Mouse (Mus musculus): Measurements from ENCODE around the gene Inpp5b.
"Not testable (repeated sequence)": the region's sequence is repeated elsewhere in the genome, so short reads cannot be mapped to it uniquely, and the experiment has no call there.

The Inpp5b gene

DNA sequence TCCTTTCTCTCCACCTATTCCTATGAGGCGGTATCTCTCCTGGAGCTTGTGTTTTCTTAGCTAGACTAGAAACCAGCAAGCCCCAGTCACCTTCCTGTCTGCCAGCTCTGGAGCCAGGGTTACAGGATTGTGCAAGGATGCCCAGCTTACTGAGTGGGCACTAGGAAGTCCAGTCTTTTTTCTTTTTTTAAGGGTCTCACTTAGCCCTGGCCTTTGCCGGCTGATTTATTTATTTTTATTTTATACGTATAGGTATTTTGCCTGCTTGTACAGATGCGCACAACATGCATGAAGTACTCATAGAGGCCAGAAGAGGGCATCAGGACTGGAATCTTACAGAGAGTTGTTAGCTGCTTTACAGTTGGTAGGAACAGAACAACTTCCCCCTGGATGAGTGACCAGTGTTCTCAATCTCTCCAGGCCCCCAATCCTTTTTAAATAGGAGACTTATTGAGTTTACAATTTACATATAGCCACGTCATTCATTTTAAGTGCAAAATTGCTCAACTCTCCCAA, 30.8 kb upstream of the Inpp5b start:
- DNase-seq = peak; percentile 55

DNA sequence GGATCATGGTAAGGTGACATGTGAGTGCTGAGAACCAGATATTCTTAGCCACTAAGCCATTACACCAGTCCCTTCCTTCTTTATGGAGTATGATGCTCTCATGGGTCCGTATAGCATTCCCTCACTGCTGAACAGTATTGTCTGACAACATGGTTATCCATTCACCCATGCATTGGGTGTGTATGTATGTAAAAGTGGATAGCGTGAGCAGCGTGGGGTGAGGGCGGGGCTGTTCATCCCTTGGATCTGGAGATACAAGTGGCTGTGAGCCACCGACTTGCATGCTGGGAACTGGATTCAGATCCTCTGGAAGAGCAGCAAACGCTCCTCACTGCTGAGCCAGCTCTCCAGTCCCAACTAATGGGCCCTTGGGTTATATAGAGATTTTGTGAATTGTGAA, 29.0 kb upstream of the Inpp5b start:
- DNase-seq = no peak

DNA sequence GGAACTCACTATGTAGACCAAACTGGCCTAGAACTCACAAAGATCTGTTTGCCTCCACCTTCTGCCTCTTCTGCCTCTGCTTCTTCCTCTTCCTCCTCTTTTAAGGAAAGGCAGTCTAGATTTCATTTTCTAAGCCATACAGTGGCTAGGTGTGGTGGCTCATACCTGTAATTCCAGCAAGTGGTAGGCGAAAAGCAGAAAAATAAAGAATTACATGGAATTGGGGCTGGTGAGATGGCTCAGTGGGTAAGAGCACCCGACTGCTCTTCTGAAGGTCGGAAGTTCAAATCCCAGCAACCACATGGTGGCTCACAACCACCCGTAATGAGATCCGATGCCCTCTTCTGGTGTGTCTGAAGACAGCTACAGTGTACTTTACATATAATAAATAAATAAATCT, 27.8 kb upstream of the Inpp5b start:
- not testable (repeated sequence) for DNase-seq

DNA sequence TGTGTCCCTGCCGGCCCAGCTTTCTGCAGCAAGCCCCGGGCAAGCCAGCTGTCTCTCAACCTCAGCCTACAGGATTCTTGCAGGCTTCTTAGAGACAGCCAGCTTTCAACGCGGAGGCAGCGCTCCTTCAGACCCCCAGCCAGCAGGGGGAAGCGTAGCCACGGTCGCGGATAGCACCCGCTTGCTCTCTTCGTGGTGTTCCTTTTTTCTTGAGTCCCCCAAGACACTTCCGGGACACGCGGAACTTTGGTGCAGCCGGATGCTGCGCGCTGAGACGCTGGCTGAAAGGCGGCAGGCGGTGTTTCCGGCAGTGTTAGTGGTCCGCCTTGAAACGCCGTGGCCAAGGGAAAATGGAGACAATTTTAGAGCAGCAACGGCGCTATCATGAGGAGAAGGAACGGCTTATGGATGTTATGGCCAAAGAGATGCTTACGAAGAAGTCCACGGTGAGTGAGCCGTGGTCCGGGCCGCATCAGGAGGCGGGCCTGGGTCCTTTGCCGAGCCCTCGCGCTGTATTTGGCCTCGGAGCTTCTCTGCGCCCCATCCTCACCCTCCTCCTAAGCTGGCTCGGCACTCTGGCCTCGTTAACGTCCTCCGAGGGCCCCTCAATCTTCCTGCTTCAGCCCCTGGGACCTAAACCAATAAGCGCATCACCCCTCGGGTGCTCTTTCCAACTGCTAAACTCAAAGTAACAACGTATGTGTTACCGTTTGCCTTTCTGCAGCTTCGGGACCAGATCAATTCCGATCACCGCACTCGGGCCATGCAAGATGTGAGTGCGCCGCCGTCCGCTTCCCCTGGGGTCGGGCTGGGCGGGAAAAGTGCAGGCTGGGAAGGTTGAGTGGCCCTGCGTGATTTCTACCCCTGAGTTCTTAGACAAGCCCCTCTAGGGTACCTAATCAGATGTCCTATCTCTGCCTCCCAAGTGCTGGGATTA, 26.8 kb upstream of the Inpp5b start, which contains the start of gene Sf3a3:
Sf3a3 (plus strand) TSS at position 232 of the 937 bp plus-strand sequence.
- peak; percentile 95 for DNase-seq

DNA sequence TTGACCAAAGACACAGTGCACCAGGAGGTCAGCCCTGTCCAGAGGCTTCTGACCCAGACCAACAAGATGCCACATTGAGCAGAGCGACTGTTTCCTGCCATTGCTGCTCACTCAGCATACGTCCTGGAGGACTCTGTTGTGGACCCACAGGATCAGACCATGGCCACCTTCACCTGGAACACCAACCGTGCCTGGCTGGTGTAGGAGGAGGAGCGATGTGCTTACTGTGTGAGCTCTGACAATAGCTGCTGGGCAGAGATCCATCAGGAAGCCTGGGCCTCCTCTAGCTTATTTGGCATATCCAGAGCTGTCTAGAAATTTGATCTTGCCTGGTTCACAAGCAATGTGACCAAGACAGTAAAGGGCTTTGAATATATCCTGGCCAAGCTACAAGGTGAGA, 22.5 kb upstream of the Inpp5b start:
- DNase-seq = no peak

DNA sequence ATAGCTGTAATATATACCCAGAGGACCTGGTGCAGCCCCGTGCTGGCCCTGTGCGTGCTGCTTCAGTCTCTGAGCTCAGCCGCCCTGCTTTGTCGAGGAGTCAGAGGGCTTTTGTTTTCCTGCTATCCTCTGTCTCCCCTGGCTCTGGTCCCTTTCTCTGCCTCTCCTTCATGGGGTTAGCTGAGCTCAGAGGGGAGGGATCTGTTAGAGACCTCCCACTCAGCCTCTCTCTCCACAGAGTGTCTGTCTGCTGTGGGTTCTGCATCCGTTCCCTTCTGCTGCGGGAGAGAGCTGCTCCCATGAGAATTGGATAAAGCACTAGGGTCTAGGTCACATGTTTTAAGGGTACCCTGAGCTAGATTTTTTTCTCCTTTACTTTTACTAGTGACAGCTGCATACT, 15.5 kb upstream of the Inpp5b start:
- DNase-seq = no peak

DNA sequence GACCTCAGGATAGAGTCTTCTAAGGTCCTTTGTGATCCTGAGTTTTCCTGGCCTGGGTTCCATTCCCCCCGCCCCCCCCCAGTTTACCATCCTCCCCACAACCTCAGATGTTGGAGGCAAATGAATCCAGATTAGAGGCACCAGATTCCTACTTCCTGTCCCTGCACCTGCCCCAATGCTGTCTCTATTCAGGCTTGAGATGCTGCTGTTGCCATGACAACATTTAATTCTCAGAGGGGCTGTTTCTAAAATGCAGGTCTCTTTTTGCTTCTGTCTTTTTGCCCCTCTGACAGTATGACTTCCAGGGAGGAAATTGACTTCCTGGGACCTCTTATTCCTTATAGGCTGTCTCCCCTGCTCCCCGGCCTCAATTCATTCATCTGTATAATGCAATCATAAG, 4.7 kb upstream of the Inpp5b start:
- no peak for DNase-seq

DNA sequence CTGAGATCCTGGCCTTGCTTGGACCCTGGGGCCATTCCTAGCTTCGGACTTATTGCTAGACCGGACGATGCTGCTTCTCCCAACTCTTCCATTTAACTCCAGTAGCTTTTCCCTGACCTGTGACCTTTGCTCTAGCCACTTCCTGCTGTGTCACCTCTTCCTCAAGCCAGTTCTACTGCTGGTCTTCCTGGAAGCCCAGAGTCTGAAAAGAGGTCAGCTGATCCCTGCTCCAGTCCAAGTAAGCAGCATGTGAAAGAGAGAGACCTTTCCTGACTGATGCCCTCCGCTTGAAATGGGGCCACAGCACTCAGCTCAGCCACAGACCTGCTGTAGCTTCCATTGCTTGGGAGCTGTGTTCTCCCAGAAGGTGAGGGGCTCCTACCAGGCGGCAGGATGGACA, 4.2 kb upstream of the Inpp5b start:
- DNase-seq = no peak

DNA sequence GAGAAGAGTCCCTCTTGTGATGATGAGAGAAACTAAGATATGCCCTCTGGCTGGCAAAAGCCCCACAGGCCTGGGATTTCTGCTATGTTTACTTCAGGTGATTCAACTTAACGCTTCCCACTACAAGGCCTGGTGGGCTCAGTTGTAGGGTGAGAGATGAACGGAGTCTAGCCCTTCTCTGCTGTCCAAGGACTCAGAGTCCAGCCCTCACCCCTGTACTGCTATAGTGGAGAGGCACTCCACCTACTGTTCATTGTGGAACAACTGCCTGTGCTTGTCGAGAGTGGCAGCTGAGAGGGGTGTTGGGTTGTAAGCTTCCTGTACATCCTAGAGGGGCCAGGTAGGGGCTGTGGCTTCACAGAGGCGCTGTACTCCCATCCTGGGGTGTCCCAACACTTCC, 3.6 kb upstream of the Inpp5b start:
- DNase-seq = no peak

DNA sequence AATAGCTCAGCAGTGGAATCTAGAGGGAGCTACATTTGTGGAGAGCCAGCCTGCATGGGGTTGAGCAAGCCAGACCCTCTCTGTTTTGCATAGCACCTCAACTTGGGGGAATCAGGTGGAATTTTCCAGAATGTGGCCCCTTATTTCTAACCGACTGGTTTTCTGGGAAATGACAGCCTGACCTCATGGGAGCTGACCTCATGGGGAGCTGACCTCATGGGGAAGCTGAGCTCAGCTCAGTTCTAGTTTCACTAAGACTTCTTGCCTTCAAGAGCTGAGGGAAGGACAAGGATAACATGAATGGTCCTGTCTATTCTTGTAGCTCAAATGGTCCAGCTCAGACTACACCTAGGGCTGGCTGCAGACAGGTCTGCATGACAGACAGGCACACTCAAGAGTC, 2.9 kb upstream of the Inpp5b start:
- DNase-seq = no peak

DNA sequence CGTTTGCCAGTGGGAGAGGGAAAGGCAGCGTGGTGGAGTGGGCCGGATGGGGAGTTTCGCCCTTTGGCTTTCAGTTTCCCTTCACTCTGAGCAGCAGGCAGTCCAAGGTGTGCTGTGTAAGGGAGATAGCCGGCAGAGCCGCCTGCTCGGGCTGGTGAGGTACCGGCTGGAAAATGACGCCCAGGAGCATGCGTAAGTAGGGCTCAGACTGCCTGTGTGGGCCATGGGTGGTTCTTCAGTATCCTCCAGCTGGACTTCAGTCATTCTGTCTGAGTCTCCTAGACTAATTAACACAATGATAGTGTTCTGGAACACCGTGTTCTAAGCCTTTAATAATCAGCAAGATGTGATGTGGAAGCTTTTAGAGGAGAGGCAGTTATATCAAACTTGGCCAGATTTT, 1.2 kb downstream of the Inpp5b start:
- DNase-seq = peak; percentile 57

DNA sequence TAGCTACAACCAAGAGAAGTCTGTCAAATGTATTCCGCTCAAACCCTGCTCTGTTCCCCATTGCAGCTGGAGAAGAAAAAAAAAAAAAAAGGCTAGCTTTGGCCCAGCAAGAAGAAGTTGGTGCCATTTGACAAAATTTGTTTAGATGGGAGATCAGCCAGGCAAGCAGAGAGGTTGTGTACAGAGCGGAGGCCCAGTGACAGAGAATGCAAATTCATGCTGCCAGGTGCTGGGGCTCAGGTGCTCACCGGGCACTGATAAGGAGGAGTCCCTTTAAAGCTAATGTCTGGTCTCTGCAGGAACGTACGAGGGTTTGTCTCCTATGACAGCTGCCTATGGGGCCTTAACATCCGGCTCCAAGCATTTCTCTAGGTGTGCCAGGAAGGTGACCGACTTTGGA, 4.9 kb downstream of the Inpp5b start:
- DNase-seq = no peak

DNA sequence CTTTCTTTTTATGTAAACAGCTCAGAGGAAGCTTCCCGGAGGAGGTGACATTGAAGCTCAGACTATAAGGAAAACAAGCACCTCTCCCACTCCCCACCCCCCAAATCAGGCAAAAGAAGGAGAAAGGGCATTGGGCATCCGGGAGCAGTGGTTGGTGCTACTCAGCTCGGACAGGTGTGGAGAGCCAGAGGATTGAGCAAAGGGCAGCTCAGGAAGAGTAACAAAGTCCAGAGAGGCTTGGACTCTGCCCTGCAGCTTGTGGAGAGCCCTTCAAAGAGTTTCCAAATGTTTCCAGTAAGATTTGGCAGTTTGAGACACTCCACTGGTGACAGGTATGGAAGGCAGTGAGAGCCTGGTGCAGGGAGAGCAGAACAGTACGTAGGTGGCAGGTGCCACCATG, 6.2 kb downstream of the Inpp5b start:
- peak; percentile 60 for DNase-seq

DNA sequence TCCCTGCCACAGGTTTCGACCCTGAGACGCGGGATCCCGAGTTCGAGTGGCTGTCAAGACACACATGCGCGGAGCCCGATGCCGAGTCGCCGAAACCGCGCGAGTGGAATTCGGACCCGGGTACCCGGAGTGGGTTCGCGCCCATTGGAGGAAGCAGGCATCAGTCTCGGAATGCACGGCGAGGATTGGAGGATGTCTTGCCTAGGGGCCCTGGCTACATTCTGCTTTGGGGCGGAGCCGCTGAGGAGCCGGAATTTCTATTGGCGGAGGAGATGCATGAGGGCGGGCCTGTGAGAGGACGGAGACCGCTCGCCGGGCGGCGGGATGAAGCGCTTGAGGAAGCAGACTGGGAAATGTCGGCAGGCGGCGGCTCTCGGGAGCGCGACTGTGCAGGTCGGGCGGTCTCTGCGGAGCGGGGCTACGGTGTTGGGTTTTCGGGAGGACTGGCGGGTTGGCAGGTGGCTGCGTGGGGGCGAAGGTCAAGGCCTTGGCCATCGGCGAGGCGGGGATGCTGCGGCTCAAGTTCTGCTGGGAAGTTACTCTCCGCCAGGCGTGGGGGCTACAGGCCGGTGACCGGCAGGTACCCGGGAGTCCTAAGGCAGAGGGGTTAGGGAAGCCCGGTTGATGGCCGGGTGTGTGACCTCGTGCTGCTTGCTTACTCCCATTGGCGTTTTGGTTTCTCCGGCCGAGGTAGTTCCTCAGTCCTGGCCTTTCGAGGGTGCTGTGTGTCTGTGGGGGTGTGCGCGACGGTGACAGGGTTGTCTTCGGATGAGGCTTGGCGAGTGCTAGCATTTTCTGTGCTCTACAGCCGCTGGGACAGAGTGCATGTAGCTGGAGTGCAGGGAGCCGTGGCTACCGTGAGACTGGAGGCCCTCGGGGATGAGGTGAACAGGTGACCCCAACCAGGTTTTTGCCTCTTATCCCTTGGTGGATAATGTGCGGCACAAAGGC, 9.9 kb downstream of the Inpp5b start:
- peak; percentile 99 for DNase-seq

DNA sequence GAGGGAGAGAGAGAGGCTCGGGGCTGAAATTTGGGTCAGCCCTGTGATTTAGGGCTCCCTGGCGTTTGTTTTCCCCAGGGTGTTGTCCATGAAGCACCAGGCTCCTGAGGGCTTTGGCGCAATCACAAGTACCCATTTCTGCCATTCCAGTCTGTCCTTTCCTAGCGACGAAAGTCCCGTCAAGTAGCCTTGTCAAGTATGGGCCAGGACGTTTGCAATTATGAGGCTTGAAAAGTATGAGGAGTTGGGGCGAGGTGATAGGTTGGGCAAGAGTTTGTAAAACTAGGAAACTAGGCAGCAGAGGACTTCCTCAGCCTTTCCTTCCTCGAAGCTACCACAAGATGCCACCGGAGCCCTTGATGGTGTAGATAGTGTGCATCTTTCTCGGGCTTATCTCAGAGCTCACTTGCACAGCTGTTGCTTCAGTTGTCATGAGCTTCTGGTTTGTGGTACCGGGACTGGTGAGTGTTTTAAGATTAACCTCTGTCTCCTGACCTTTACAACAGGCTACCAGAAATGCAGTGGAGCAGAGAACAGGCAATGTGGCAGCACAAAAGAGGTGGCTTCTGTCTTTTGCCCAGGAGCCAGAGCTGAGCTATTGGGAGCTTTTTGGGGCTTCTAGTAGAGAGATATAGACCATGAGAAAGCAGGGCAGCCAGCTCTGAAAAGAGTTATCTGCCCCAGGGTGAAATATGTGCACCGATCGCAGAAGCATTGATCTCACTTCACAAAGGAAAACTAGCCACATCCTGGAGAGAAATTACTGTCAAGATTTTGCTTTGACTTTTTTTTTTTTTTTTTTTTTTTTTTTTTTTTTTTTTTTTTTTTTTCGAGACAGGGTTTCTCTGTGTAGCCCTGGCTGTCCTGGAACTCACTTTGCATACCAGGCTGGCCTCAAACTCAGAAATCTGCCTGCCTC, 10.9 kb downstream of the Inpp5b start:
- peak; percentile 55 for DNase-seq

DNA sequence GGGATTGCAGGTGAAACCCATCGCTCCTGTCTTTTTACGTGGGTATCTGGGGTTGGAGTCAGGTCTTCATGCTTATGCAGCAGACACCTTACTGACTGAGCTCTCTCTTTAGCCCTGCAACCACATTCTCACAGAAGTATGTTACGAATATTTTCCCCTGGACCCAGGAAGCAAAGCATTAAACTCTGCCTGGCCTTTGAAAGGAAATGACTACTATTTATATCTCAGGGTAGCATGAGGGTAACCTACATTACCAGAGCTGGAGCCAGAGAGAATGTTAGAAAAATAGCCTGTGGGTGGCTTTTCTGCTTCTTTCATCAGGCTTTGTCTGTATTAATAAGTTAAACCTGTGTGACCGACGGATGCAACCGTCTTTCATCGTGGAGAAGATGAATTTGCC, 13.9 kb downstream of the Inpp5b start:
- DNase-seq = no peak

DNA sequence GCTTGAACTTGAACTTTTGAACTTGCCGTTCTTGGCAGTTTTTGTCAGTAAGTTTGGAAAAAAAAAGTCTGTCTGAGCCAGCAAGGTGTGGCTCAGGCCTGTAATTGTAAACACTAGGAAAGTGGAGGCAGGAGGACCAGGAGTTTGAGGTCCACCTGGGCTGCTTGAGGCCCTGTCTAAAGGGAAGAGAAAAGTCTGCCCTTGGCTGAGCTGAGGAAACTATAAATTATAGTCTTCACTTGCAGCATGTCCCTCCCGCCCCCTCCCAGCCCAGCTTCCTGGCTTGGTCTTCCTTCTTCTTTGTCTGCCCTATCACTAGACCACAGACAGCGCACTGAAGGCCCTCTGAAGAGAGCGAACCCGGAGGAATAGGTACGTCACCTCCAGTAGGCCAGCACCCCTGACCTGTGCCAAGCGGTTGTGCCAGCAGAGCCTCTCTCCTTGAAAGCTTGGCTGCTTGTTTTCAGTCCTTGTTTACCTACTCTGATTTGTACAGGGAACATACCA, 17.7 kb downstream of the Inpp5b start:
- peak; percentile 36 for DNase-seq

DNA sequence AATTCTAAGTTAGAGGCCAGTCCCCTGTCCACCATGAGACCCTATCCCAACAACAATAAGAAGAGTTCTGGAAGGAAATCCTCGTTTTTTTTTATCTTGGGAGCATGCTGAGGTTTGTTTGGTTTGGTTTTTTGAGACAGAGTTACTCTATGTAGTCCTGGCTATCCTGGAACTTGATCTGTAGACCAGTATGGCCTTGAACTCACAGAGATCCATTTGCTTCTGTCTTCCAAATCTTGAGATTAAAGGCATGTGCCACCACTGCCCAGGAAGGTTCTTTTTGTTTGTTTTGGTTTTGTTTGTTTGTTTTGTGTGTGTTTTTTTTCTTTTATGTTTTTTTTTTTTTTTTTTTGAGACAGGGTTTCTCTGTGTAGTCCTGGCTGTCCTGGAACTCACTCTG, 19.6 kb downstream of the Inpp5b start:
- no peak for DNase-seq

DNA sequence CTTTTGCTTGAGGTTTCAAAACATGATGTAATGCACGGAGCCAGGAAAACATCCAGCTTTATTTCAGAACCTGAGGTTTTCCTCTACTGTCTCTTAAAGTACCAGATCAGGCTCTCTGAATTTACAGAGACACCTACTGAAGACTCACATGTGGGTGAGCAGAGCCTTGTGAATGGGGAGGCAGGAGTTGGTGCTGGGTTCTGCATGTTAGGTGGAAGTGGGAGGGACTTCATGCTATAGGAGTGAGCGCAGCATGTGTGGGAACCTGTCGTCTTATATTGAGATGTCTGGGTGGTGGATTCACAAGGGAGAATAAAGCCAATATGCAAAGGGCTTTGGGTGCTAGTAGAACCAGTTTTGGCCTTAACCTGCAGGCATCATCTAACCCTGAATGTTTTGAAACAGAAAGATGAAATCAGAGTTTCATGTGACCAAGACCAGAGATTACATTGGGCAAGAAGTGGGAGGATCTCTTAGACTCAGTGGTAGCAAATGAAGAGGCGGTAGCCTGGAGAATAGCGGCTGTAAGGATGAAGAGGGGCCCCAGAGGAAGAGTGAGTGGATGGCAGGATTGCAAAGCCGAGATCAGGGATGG, 21.3 kb downstream of the Inpp5b start:
- no peak for DNase-seq

DNA sequence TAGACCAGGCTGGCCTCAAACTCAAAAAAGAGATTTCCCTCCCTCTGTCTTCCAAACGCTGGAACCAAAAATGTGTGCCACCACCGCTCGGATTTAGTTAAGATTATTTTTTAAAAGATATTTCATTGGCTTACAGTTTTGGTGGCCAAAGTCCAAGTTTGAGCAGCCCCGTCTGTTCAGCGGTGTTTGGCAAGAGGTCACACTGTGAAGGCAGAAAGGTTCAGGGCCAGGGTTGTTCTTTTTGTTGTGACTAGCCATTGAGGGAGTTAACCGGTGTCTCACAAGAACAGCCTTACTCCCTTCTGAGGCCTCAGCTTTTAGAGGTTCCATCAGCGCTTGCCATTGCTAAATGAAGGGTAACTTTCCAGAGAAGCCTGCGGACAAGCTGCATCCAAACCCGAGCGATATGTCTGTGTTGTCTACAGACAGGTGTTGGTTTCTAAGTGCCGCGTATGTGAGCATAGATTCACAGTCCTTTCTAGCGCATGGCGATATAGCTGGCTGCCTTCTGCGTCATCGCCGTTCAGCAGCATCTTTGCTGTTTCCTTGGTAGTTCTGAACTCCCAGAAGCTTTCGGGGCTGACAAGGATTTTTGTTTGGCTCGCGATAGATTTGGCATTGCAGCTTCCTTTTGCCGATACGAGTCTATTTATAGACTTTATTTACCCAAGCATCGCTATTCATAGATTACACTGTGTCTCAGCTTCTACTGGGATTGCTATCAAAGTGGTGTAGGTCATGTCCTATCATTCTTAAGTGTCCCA, 24.3 kb downstream of the Inpp5b start:
- no peak for DNase-seq

DNA sequence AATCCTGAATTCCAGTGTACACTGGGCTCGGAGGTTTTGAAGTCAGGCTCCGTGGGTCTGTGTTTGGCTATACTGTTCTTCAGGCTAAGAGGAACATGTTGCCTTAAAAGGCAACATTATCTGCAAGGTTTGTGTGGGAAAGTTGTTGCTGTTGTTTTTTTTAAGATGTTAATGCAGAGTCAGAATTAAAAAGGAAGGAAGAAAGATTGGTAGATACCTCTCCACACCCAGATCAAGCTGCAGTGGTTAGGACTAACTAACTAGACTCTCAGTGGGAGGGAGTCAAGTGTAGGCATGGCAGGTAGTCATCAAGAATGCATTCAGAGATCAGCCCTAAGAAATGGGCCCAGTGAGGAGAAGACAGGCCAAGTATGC, 24.9 kb downstream of the Inpp5b start:
- no peak for DNase-seq

Data from kidney, adult 18-20 months (tissue).